Mouse (Mus musculus): ENCODE measurements around the gene Gm39566.
A peak's percentile ranks its signal among the peaks of the same experiment; 100 is the strongest.

Gene Gm39566

GRCm38 (mm10) chr11:69797924-69798323, 17.2 kb downstream of the Gm39566 start:
- no peak for DNase-seq (ENCODE audit: low spot score in 2 of 2)

- DNase-seq (ENCODE audit: low spot score in 2 of 2): no peak
These were observed 19.1 kb downstream of the Gm39566 start for GRCm38 (mm10) chr11:69795983-69796435.

GRCm38 (mm10) chr11:69795168-69795982, 19.7 kb downstream of the Gm39566 start, which contains the start of gene Chrnb1:
Gene Chrnb1, minus strand, starts transcription at chr11:69795943.
- DNase-seq (ENCODE audit: low spot score in 2 of 2): peak; percentile 87 to 89

- no peak for DNase-seq (ENCODE audit: low spot score in 2 of 2)
These were observed 21.7 kb downstream of the Gm39566 start for GRCm38 (mm10) chr11:69793429-69793828.

GRCm38 (mm10) chr11:69791420-69791819, 23.7 kb downstream of the Gm39566 start:
- DNase-seq (ENCODE audit: low spot score in 2 of 2): no peak

GRCm38 (mm10) chr11:69789431-69789830, 25.7 kb downstream of the Gm39566 start:
- no peak for DNase-seq (ENCODE audit: low spot score in 2 of 2)

GRCm38 (mm10) chr11:69787306-69787705, 27.8 kb downstream of the Gm39566 start:
- DNase-seq (ENCODE audit: low spot score in 2 of 2): no peak

GRCm38 (mm10) chr11:69784793-69785272, 30.3 kb downstream of the Gm39566 start:
- DNase-seq (ENCODE audit: low spot score in 2 of 2): no peak

- DNase-seq (ENCODE audit: low spot score in 2 of 2): no peak
These were observed 33.3 kb downstream of the Gm39566 start for GRCm38 (mm10) chr11:69781828-69782227.

- no peak for DNase-seq (ENCODE audit: low spot score in 2 of 2)
These were observed 36.1 kb downstream of the Gm39566 start for GRCm38 (mm10) chr11:69778985-69779384.

- no peak for DNase-seq (ENCODE audit: low spot score in 2 of 2)
These were observed 36.7 kb downstream of the Gm39566 start for GRCm38 (mm10) chr11:69778258-69778982.

GRCm38 (mm10) chr11:69777504-69778257, 37.4 kb downstream of the Gm39566 start:
- no peak for DNase-seq (ENCODE audit: low spot score in 2 of 2)

GRCm38 (mm10) chr11:69776488-69776887, 38.6 kb downstream of the Gm39566 start:
- DNase-seq (ENCODE audit: low spot score in 2 of 2): no peak

GRCm38 (mm10) chr11:69775716-69776115, 39.4 kb downstream of the Gm39566 start:
- no peak for DNase-seq (ENCODE audit: low spot score in 2 of 2)

GRCm38 (mm10) chr11:69774961-69775360, 40.1 kb downstream of the Gm39566 start:
- no peak for DNase-seq (ENCODE audit: low spot score in 2 of 2)

GRCm38 (mm10) chr11:69767625-69767909, 47.5 kb downstream of the Gm39566 start:
- no peak for DNase-seq (ENCODE audit: low spot score in 2 of 2)

- no peak for DNase-seq (ENCODE audit: low spot score in 2 of 2)
These were observed 48.0 kb downstream of the Gm39566 start for GRCm38 (mm10) chr11:69766872-69767624.

- DNase-seq (ENCODE audit: low spot score in 2 of 2): peak; percentile 51 to 63
These were observed 48.9 kb downstream of the Gm39566 start for GRCm38 (mm10) chr11:69766126-69766609.

GRCm38 (mm10) chr11:69765221-69766125, 49.6 kb downstream of the Gm39566 start, which contains the start of gene Zbtb4:
Gene Zbtb4, plus strand, starts transcription at chr11:69765912.
- DNase-seq (ENCODE audit: low spot score in 2 of 2): peak in 1 of 2 experiments; percentile 34

- no peak for DNase-seq (ENCODE audit: low spot score in 2 of 2)
These were observed 51.5 kb downstream of the Gm39566 start for GRCm38 (mm10) chr11:69763551-69763950.
